Mouse (Mus musculus): ENCODE results near the gene Gpr153. TPM values are rescaled to one million over a fixed set of nuclear protein-coding genes. Genes with fewer than 3 reads are reported as not detected.
"Not testable (repeated sequence)": the region's sequence is repeated elsewhere in the genome, so short reads cannot be mapped to it uniquely, and the experiment has no call there.

Gpr153 gene
- polyA plus RNA-seq (2016; fragmentation: Nextera tagmentation; extraction: Ambion mirVana) = 11.9 and 14.0 TPM in 2 replicates

- Histone ChIP-seq H3K9me3 (replicated peaks) (no peaks in the 10 kb centered on the region), H3K27ac (ENCODE audit: poor library complexity, severe bottlenecking) (peak within 1 kb of the TSS; percentile 84), H3K4me1 (replicated peaks) (peaks cover 64% of the 10 kb centered on the region), H3K27me3 (replicated peaks) (peaks cover 10% of the 10 kb centered on the region), H3K36me3 (peaks cover 3% of the 10 kb centered on the region; the same call in 1 of the 2 replicates), H3K9ac (peak within 1 kb of the TSS; percentile 91), H3K4me3 (peak within 1 kb of the TSS; percentile 81), H3K4me2 (peak within 1 kb of the TSS; percentile 98)
- under 1% methylated on average over 20 of the region's 48 CpGs for WGBS
- ATAC-seq (ENCODE audit: insufficient number of reproducible peaks, low FRiP score) = peak; percentile 60
Observed at GRCm38 (mm10) chr4:152273621-152274236, at the start of gene Gpr153. TSS of gene Gpr153 (plus strand) at chr4:152274232.

GRCm38 (mm10) chr4:152226901-152227486, 47.0 kb upstream of the Gpr153 start:
- H3K9ac ChIP-seq = no peak overlapping the region
- H3K36me3 ChIP-seq = peaks cover 38% of the 10 kb centered on the region
- H3K4me2 ChIP-seq = no peak overlapping the region
- H3K27ac ChIP-seq (ENCODE audit: poor library complexity, severe bottlenecking) = no peak overlapping the region
- H3K27me3 ChIP-seq (replicated peaks) = no peaks in the 10 kb centered on the region
- H3K4me1 ChIP-seq (replicated peaks) = peaks cover 15% of the 10 kb centered on the region; the same call in 1 of the 2 replicates
- no peak overlapping the region for H3K4me3 ChIP-seq
- ATAC-seq (ENCODE audit: insufficient number of reproducible peaks, low FRiP score) = no peak
- no peaks in the 10 kb centered on the region for H3K9me3 ChIP-seq (replicated peaks)
- WGBS = 80% methylated on average over 13 of the region's 13 CpGs

- peaks cover 12% of the 10 kb centered on the region; the same call in 1 of the 2 replicates for H3K4me1 ChIP-seq (replicated peaks)
- 73% methylated on average over 12 of the region's 12 CpGs for WGBS
- H3K4me3 ChIP-seq = no peak overlapping the region
- H3K27ac ChIP-seq (ENCODE audit: poor library complexity, severe bottlenecking) = no peak overlapping the region
- H3K9me3 ChIP-seq (replicated peaks) = no peaks in the 10 kb centered on the region
- H3K9ac ChIP-seq = no peak overlapping the region
- H3K36me3 ChIP-seq = peaks cover 40% of the 10 kb centered on the region
- H3K4me2 ChIP-seq = no peak overlapping the region
- H3K27me3 ChIP-seq (replicated peaks) = no peaks in the 10 kb centered on the region
- ATAC-seq (ENCODE audit: insufficient number of reproducible peaks, low FRiP score) = no peak
Observed at GRCm38 (mm10) chr4:152227749-152228527, 46.1 kb upstream of the Gpr153 start.

- Histone ChIP-seq H3K36me3 (peaks cover 26% of the 10 kb centered on the region), H3K4me1 (replicated peaks) (peaks cover 12% of the 10 kb centered on the region; the same call in 1 of the 2 replicates)
- not testable (repeated sequence) for ATAC-seq (ENCODE audit: insufficient number of reproducible peaks, low FRiP score); H3K9me3 ChIP-seq (replicated peaks); H3K27ac ChIP-seq (ENCODE audit: poor library complexity, severe bottlenecking); H3K9ac ChIP-seq; H3K4me3 ChIP-seq; H3K27me3 ChIP-seq (replicated peaks); H3K4me2 ChIP-seq
- 37% methylated on average over 4 of the region's 4 CpGs for WGBS
Observed at GRCm38 (mm10) chr4:152230331-152230730, 43.7 kb upstream of the Gpr153 start.

- no peak overlapping the region for H3K27ac ChIP-seq (ENCODE audit: poor library complexity, severe bottlenecking)
- no peak overlapping the region for H3K4me3 ChIP-seq
- WGBS = 85% methylated on average over 7 of the region's 7 CpGs
- no peak overlapping the region for H3K9ac ChIP-seq
- peaks cover 36% of the 10 kb centered on the region for H3K36me3 ChIP-seq
- no peaks in the 10 kb centered on the region for H3K27me3 ChIP-seq (replicated peaks)
- no peak overlapping the region for H3K4me2 ChIP-seq
- no peaks in the 10 kb centered on the region for H3K9me3 ChIP-seq (replicated peaks)
- ATAC-seq (ENCODE audit: insufficient number of reproducible peaks, low FRiP score) = no peak
- peaks cover 12% of the 10 kb centered on the region; the same call in 1 of the 2 replicates for H3K4me1 ChIP-seq (replicated peaks)
Observed at GRCm38 (mm10) chr4:152231326-152231725, 42.7 kb upstream of the Gpr153 start.

GRCm38 (mm10) chr4:152232411-152232903, 41.6 kb upstream of the Gpr153 start:
- Histone ChIP-seq H3K9ac (no peak overlapping the region), H3K27ac (ENCODE audit: poor library complexity, severe bottlenecking) (no peak overlapping the region), H3K36me3 (peaks cover 47% of the 10 kb centered on the region), H3K27me3 (replicated peaks) (no peaks in the 10 kb centered on the region), H3K9me3 (replicated peaks) (no peaks in the 10 kb centered on the region), H3K4me2 (no peak overlapping the region), H3K4me3 (no peak overlapping the region), H3K4me1 (replicated peaks) (peaks cover 7% of the 10 kb centered on the region; the same call in 1 of the 2 replicates)
- no peak for ATAC-seq (ENCODE audit: insufficient number of reproducible peaks, low FRiP score)
- 87% methylated on average over 4 of the region's 4 CpGs for WGBS

GRCm38 (mm10) chr4:152239974-152240373, 34.1 kb upstream of the Gpr153 start:
- Histone ChIP-seq H3K27ac (ENCODE audit: poor library complexity, severe bottlenecking) (no peak overlapping the region), H3K4me2 (no peak overlapping the region)
- WGBS = 41% methylated on average over 4 of the region's 4 CpGs

GRCm38 (mm10) chr4:152243241-152243891, 30.7 kb upstream of the Gpr153 start:
- Histone ChIP-seq H3K36me3 (peaks cover 25% of the 10 kb centered on the region), H3K4me2 (no peak overlapping the region), H3K9me3 (replicated peaks) (no peaks in the 10 kb centered on the region), H3K9ac (peak overlapping the region; percentile 9; the same call in 1 of the 2 replicates), H3K27ac (ENCODE audit: poor library complexity, severe bottlenecking) (no peak overlapping the region), H3K27me3 (replicated peaks) (no peaks in the 10 kb centered on the region), H3K4me3 (no peak overlapping the region), H3K4me1 (replicated peaks) (peaks cover 82% of the 10 kb centered on the region)
- no peak for ATAC-seq (ENCODE audit: insufficient number of reproducible peaks, low FRiP score)
- WGBS = 74% methylated on average over 9 of the region's 9 CpGs

More at GRCm38 (mm10) chr4:152239974-152240373, 34.1 kb upstream of the Gpr153 start:
- Histone ChIP-seq H3K9ac (0 out of 2 replicates have a peak overlapping the region, but pooled peaks have one; percentile 14), H3K4me3 (no peak overlapping the region), H3K27me3 (replicated peaks) (no peaks in the 10 kb centered on the region), H3K4me1 (replicated peaks) (peaks cover 50% of the 10 kb centered on the region), H3K9me3 (replicated peaks) (no peaks in the 10 kb centered on the region), H3K36me3 (peaks cover 54% of the 10 kb centered on the region)
- ATAC-seq (ENCODE audit: insufficient number of reproducible peaks, low FRiP score) = no peak

- H3K9ac ChIP-seq = peak overlapping the region; percentile 9
- WGBS = 90% methylated on average over 8 of the region's 8 CpGs
- peaks cover 21% of the 10 kb centered on the region for H3K36me3 ChIP-seq
- H3K4me1 ChIP-seq (replicated peaks) = peaks cover 76% of the 10 kb centered on the region
- no peaks in the 10 kb centered on the region for H3K27me3 ChIP-seq (replicated peaks)
- no peak for ATAC-seq (ENCODE audit: insufficient number of reproducible peaks, low FRiP score)
- peak overlapping the region; percentile 84 for H3K27ac ChIP-seq (ENCODE audit: poor library complexity, severe bottlenecking)
- H3K4me2 ChIP-seq = no peak overlapping the region
- H3K9me3 ChIP-seq (replicated peaks) = no peaks in the 10 kb centered on the region
- H3K4me3 ChIP-seq = no peak overlapping the region
Observed at GRCm38 (mm10) chr4:152243969-152244368, 30.1 kb upstream of the Gpr153 start.

- 62% methylated on average over 11 of the region's 11 CpGs for WGBS
- ATAC-seq (ENCODE audit: insufficient number of reproducible peaks, low FRiP score) = no peak
- H3K4me1 ChIP-seq (replicated peaks) = peaks cover 71% of the 10 kb centered on the region
- H3K9me3 ChIP-seq (replicated peaks) = no peaks in the 10 kb centered on the region
- H3K4me2 ChIP-seq = no peak overlapping the region
- no peaks in the 10 kb centered on the region for H3K27me3 ChIP-seq (replicated peaks)
- peak overlapping the region; percentile 84 for H3K27ac ChIP-seq (ENCODE audit: poor library complexity, severe bottlenecking)
- H3K36me3 ChIP-seq = peaks cover 20% of the 10 kb centered on the region
- H3K9ac ChIP-seq = peak overlapping the region; percentile 9; the same call in 1 of the 2 replicates
- no peak overlapping the region for H3K4me3 ChIP-seq
Observed at GRCm38 (mm10) chr4:152244545-152245522, 29.2 kb upstream of the Gpr153 start.

Data from heart, embryonic 12.5 days (tissue).